Mouse (Mus musculus) liver, embryonic 11.5 days (tissue): ENCODE measurements around the gene Vars. TPM values are rescaled to one million over a fixed set of nuclear protein-coding genes. Genes with fewer than 3 reads are reported as not detected.

Experiments used
- ATAC-seq: fragments of 200-750 bp; cut with Nextera tagmentation; replicated peaks from 2 replicates; pipeline ENCODE4 v1.8.0; 2017; ENCODE audit warnings: moderate number of reproducible peaks, mild to moderate bottlenecking, moderate TSS enrichment, moderate library complexity; ENCODE audit not compliant: low FRiP score
- DNase-seq: peaks from one replicate; pipeline ENCODE4 v3.0.0-alpha.2; 2017; ENCODE audit warnings: low spot score
- H3K27ac ChIP-seq: fragments of 300-500 bp; sonication (generic); 2 replicates; pipeline ENCODE4 v1.5.1; 2014; ENCODE audit warnings: mild to moderate bottlenecking, low read depth, low read length, control low read depth
- H3K27me3 ChIP-seq: fragments of 300-500 bp; sonication (generic); replicated peaks from 2 replicates; pipeline ENCODE4 v1.6.1; 2014; ENCODE audit warnings: low read length, mixed read lengths; ENCODE audit not compliant: control insufficient read depth, insufficient read depth
- H3K36me3 ChIP-seq: fragments of 300-500 bp; sonication (generic); 2 replicates; pipeline ENCODE4 v1.6.1; 2014; ENCODE audit warnings: mild to moderate bottlenecking, low read length, moderate library complexity, mixed read lengths; ENCODE audit not compliant: control insufficient read depth, insufficient read depth
- H3K4me1 ChIP-seq: fragments of 300-500 bp; sonication (generic); replicated peaks from 2 replicates; pipeline ENCODE4 v1.6.1; 2014; ENCODE audit warnings: low read length, mixed read lengths; ENCODE audit not compliant: control insufficient read depth, insufficient read depth
- H3K4me2 ChIP-seq: fragments of 300-500 bp; sonication (generic); 2 replicates; pipeline ENCODE4 v1.6.1; 2014; ENCODE audit warnings: mild to moderate bottlenecking, control low read depth, moderate library complexity
- H3K4me3 ChIP-seq: fragments of 300-500 bp; sonication (generic); 2 replicates; pipeline ENCODE4 v1.5.1; 2014; ENCODE audit warnings: low read depth, low read length, control low read depth
- H3K9ac ChIP-seq: fragments of 300-500 bp; sonication (generic); 2 replicates; pipeline ENCODE4 v1.6.1; 2014; ENCODE audit warnings: low read depth, low read length, control low read depth
- H3K9me3 ChIP-seq: fragments of 300-500 bp; sonication (generic); 2 replicates; pipeline ENCODE4 v1.6.1; 2016; ENCODE audit warnings: low read length, inconsistent platforms, mixed read lengths; ENCODE audit not compliant: control insufficient read depth
- WGBS: fragments of 180-500 bp; shearing (Covaris S2); extraction: QIAGEN DNeasy Blood & Tissue Kit; methylation state at CpG from one replicate; pipeline ENCODE4 v1.1.7; 2014; 5-methylcytosine and 5-hydroxymethylcytosine counted together
- polyA plus RNA-seq: library from polyadenylated mRNA; unstranded; fragments of >200 nt; fragmentation: Nextera tagmentation; extraction: Ambion mirVana; gene quantifications from 2 replicates; pipeline ENCODE4 v1.2.1, GENCODE M21; 2014

Gene Vars
- polyA plus RNA-seq, 1 experiment from 2014 or later, result 234 TPM

DNA sequence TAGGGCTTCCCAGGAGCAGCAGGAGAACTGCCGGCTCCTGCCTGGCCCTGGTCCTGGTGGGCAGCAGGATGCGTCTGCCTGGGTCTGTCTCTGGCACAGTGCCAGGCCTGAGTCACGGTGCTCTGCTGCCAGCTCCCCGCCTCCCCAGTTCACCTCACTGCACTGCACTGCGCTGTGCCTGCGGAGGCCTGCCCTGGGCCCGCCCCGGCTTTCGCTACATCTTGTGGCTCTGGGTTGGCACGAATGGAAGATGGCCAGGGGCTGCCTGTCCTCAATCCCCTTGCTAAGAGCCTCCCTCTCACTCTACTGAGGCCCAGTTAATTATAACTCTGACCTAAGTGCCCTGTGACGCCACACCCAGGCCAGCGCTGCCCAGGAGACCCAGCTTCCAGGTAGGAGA is 15.6 kb downstream of the Vars start, which contains the start of gene Vwa7:
Vwa7 (plus strand) TSS at position 204 of the 400 bp plus-strand sequence.
- Histone ChIP-seq H3K4me3 (no peak within 1 kb of the TSS), H3K27me3 (no peaks in the 10 kb centered on the region), H3K9me3 (no peaks in the 10 kb centered on the region), H3K4me1 (peaks cover 7% of the 10 kb centered on the region), H3K36me3 (peaks cover 52% of the 10 kb centered on the region), H3K9ac (no peak within 1 kb of the TSS), H3K4me2 (no peak within 1 kb of the TSS), H3K27ac (no peak within 1 kb of the TSS; the same call in 1 of the 2 replicates)
- ATAC-seq (peak; percentile 18; the same call in 1 of the 2 replicates), DNase-seq (peak; percentile 34)
- WGBS, result 82% methylated on average over 12 of the region's 12 CpGs

DNA sequence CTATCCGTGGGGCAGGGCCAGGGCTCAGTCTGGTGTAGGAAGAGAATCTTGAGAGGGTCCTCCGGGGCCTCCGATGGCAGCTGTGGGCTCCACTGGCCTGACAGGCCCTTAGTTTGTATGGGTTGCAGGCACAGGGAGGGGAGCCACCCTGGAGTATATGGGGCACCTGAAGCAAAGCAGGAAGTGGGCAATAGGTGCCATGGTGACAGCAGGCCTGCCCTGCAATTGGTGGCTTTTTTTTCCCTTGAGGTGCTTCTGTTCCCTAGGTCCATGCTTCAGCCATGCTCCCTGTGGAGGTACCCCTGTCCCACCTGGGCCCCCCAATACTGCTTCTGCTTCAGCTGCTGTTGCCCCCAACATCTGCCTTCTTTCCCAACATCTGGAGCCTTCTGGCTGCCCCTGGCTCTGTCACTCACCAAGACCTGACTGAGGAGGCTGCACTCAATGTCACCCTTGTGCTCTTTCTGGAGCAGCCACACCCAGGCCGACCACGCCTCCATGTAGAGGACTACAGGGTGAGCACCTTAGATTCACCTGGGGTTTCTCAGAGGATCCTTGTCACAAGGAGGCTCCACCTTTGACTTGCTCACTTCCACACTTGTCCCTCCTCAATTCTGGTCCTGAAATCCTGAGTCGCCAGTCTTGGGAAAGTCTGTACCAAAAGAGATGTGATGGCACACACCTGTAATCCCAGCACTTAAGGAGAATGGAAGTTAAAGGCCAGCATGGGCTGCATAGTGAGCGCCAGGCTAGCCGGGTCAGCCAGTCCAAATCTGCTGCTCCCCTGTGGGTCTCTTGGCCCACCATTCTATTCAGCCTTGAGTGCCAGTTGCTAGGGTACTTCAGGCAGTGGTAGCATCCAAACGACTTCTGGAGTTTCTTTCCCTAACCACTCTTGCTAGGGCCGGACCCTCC is 16.3 kb downstream of the Vars start:
- ATAC-seq, result no peak
- Histone ChIP-seq H3K4me1 (peaks cover 10% of the 10 kb centered on the region), H3K4me2 (no peak overlapping the region), H3K27me3 (no peaks in the 10 kb centered on the region), H3K4me3 (no peak overlapping the region), H3K9ac (no peak overlapping the region), H3K27ac (no peak overlapping the region), H3K9me3 (no peaks in the 10 kb centered on the region), H3K36me3 (peaks cover 45% of the 10 kb centered on the region)
- WGBS, result 78% methylated on average over 10 of the region's 10 CpGs
- no peak for DNase-seq

DNA sequence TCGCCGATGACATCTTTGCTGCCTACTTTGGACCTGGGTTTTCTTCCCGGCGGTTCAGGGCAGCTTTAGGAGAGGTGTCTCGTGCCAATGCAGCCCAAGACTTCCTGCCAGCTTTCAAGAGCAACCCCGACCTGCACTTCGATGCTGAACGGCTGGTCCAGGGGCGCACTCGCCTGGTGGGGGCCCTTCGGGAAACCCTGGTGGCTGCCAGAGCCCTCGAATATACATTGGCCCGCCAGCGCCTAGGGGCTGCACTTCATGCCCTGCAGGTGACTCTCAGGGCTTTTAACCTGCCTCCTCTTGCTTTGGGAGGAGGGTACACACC is 16.9 kb downstream of the Vars start:
- Histone ChIP-seq H3K4me2 (no peak overlapping the region), H3K9me3 (no peaks in the 10 kb centered on the region), H3K36me3 (peaks cover 42% of the 10 kb centered on the region), H3K27ac (no peak overlapping the region), H3K4me1 (peaks cover 16% of the 10 kb centered on the region), H3K4me3 (no peak overlapping the region), H3K9ac (no peak overlapping the region), H3K27me3 (no peaks in the 10 kb centered on the region)
- DNase-seq (no peak), ATAC-seq (no peak)
- 72% methylated on average over 14 of the region's 14 CpGs for WGBS

DNA sequence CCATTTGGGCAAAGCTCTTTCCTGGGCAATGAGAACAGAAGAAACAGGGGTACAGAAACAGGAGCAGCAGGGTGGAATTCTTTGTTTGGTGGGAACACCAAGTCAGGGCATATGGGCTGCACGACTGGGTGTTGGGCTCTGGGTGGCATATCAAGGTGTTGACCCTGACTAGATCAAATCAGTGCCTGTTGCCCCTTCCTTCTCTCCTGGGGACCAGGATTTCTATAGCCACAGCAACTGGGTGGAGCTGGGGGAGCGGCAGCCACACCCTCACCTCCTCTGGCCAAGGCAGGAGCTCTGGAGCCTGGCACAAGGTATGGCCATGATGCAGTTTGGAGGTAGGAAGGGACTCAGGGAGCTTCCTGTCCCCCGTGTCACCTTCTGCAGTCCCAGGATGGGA is 17.4 kb downstream of the Vars start:
- H3K27me3 ChIP-seq, result no peaks in the 10 kb centered on the region
- H3K4me3 ChIP-seq, result no peak overlapping the region
- H3K9me3 ChIP-seq, result no peaks in the 10 kb centered on the region
- WGBS, result 75% methylated on average over 3 of the region's 3 CpGs
- no peak overlapping the region for H3K27ac ChIP-seq
- no peak for ATAC-seq
- no peak overlapping the region for H3K9ac ChIP-seq
- H3K4me2 ChIP-seq, result no peak overlapping the region
- peaks cover 37% of the 10 kb centered on the region for H3K36me3 ChIP-seq
- H3K4me1 ChIP-seq, result peaks cover 21% of the 10 kb centered on the region
- no peak for DNase-seq

DNA sequence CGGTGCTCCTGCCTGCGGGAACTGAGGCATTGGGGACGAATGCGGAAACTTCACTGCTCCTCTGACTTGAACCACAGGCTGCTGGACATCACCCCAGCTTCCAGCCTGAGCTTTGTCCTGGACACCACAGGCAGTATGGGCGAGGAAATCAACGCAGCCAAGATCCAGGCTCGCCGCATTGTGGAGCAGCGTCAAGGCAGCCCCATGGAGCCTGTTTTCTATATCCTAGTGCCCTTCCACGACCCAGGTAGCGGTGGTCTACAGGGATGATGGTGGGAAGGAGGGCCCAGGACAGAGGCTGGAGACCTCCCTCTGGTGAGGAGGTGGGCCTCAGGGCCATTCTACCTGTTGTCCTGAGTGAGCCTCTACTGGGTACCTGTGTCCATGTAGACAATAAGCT is 19.1 kb downstream of the Vars start:
- H3K9ac ChIP-seq, result no peak overlapping the region
- peaks cover 39% of the 10 kb centered on the region for H3K4me1 ChIP-seq
- no peaks in the 10 kb centered on the region for H3K27me3 ChIP-seq
- DNase-seq (no peak), ATAC-seq (no peak)
- no peak overlapping the region for H3K4me2 ChIP-seq
- 85% methylated on average over 11 of the region's 11 CpGs for WGBS
- H3K36me3 ChIP-seq, result peaks cover 20% of the 10 kb centered on the region
- H3K27ac ChIP-seq, result no peak overlapping the region
- no peaks in the 10 kb centered on the region for H3K9me3 ChIP-seq
- H3K4me3 ChIP-seq, result no peak overlapping the region

DNA sequence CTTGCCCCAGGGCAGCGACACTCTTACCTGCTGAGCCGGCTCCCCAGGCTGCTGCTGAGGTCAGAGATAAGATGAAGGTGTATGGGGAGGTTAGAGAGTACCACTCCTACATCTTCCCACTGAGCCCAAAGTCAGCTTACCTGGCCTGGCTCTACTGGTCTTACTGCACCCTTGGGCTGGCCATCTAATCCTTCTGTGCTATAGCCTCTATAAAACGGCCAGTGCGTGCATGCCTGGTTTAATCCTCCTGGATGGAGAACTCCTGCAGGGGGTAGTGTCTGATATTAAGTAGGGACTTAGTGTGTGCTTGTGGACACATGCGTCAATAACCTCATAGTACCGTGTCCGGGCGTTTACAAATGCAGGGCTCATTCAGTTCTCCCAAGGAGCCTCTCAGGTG is 19.8 kb downstream of the Vars start:
- ATAC-seq, result no peak

DNA sequence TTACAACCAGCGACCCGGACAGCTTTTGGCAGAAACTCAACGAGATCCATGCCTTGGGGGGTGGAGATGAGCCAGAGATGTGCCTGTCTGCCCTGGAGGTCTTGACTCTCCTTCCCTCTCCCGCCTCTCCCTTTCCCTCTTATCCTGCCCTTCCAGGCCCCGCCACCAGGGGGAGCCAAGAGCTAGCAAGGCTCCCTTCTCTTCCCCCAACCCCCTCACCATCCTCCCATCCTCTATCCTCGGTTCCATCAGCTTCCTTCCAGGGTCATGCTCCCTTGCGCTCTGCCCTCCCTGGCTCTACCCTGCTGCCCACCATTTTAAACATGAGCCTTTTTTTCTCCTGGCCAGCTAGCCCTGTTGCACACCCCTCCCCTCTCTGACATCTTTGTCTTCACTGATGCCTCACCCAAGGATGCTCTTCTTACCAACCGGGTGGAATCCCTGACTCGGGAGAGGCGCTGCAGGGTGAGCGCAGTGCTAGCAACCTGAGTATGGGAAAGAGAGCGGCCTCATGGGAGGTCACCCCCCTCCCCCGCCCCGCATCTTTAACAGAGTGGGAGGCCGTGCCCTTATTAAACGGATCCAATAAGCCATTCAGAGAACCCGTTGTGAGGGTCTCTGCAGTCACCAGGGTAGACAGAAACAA is 20.5 kb downstream of the Vars start:
- H3K27me3 ChIP-seq, result no peaks in the 10 kb centered on the region
- H3K9ac ChIP-seq, result no peak overlapping the region
- DNase-seq (peak; percentile 87), ATAC-seq (peak; percentile 29)
- H3K4me1 ChIP-seq, result peaks cover 40% of the 10 kb centered on the region
- H3K36me3 ChIP-seq, result peaks cover 6% of the 10 kb centered on the region
- peak overlapping the region; percentile 7 for H3K4me3 ChIP-seq
- 6% methylated on average over 17 of the region's 17 CpGs for WGBS
- H3K4me2 ChIP-seq, result peak overlapping the region; percentile 57
- peak overlapping the region; percentile 53 for H3K27ac ChIP-seq
- H3K9me3 ChIP-seq, result no peaks in the 10 kb centered on the region

More for the DNA sequence above, 19.8 kb downstream of the Vars start:
- H3K4me2 ChIP-seq, result no peak overlapping the region
- no peak overlapping the region for H3K9ac ChIP-seq
- H3K4me1 ChIP-seq, result peaks cover 41% of the 10 kb centered on the region
- whole genome bisulfite sequencing, result 85% methylated on average over 8 of the region's 8 CpGs
- H3K4me3 ChIP-seq, result no peak overlapping the region
- peak; percentile 32 for DNase-seq
- H3K27me3 ChIP-seq, result no peaks in the 10 kb centered on the region
- peaks cover 14% of the 10 kb centered on the region for H3K36me3 ChIP-seq
- no peaks in the 10 kb centered on the region for H3K9me3 ChIP-seq
- H3K27ac ChIP-seq, result no peak overlapping the region

DNA sequence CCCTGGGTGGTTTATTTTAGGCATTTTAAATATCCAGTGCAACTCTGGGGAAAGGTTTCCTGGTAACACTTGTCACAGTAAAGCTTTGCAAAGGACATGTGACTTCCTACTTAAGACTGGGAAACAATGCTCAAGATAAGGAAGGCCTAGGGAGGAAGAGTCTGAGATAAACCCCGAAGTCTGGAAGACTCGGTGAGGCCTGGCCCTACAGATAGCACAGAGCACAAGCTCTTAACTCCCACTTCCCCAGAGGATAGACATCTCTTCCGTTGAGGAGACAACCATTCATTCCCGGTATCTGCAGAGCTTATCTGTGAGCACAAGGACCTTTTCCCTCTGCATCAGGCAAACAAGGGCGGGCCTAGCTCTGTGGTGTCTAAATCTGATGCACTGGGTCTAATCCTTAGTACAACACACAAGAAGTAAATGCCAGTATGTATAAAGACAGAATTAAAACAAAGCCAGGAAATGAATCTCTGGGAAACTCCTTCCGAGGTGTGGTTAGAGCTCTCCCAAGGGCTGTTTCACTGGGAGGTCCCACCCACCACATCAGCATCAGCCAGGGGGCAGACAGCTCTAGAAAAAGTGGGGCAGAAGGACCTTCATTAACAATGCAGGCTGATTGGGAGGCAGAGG is 21.2 kb downstream of the Vars start:
- Histone ChIP-seq H3K4me3 (no peak overlapping the region), H3K9me3 (no peaks in the 10 kb centered on the region), H3K4me1 (peaks cover 42% of the 10 kb centered on the region), H3K36me3 (no peaks in the 10 kb centered on the region), H3K27ac (peak overlapping the region; percentile 66), H3K9ac (no peak overlapping the region), H3K27me3 (no peaks in the 10 kb centered on the region), H3K4me2 (peak overlapping the region; percentile 57)
- DNase-seq (peak; percentile 65), ATAC-seq (peak; percentile 89)
- 10% methylated on average over 6 of the region's 6 CpGs for WGBS
